Mouse (Mus musculus) kidney, adult 2 months (tissue): ENCODE results near the gene Cdh5. TPM values are rescaled to one million over a fixed set of nuclear protein-coding genes. Genes with fewer than 3 reads are reported as not detected.
A peak's percentile ranks its signal among the peaks of the same experiment; 100 is the strongest.
"Not testable (repeated sequence)": the region's sequence is repeated elsewhere in the genome, so short reads cannot be mapped to it uniquely, and the experiment has no call there.

Experiments
- DNase-seq: peaks from one replicate; pipeline ENCODE4 v3.0.0; 2021
- H3K27ac ChIP-seq: fragments of 200-500 bp; 2 replicates; pipeline ENCODE4 v1.5.1; 2012; ENCODE audit warnings: low read depth, low read length, control low read depth, inconsistent platforms; ENCODE audit not compliant: insufficient read depth
- H3K27me3 ChIP-seq: fragments of 200-500 bp; replicated peaks from 2 replicates; pipeline ENCODE4 v1.6.1; 2012; ENCODE audit warnings: mild to moderate bottlenecking, moderate library complexity, low read length, inconsistent platforms; ENCODE audit not compliant: control insufficient read depth, insufficient read depth
- H3K36me3 ChIP-seq: fragments of 200-500 bp; 2 replicates; pipeline ENCODE4 v1.6.1; 2012; ENCODE audit warnings: mild to moderate bottlenecking, moderate library complexity, low read length, inconsistent platforms; ENCODE audit not compliant: control insufficient read depth, insufficient read depth
- H3K4me1 ChIP-seq: fragments of 200-500 bp; 2 replicates; pipeline ENCODE4 v1.6.1; 2011; ENCODE audit warnings: low read length; ENCODE audit not compliant: control insufficient read depth, insufficient read depth
- H3K4me3 ChIP-seq: fragments of 200-500 bp; 2 replicates; pipeline ENCODE4 v1.5.1; 2011; ENCODE audit warnings: mild to moderate bottlenecking, low read depth, low read length, control low read depth; ENCODE audit not compliant: insufficient read depth
- CTCF ChIP-seq: fragments of 200-500 bp; conservative IDR thresholded peaks from 2 replicates; pipeline ENCODE4 v1.5.1; 2011; ENCODE audit warnings: low read depth, mild to moderate bottlenecking, control low read depth, low read length, moderate library complexity, mixed read lengths; ENCODE audit not compliant: insufficient read depth, insufficient read length
- POLR2A ChIP-seq: fragments of 200-500 bp; IDR thresholded peaks from one replicate; pipeline ENCODE4 v1.6.1; 2011; ENCODE audit warnings: low read depth, low read length, control low read depth
- WGBS: fragments of 180-500 bp; shearing (Covaris S2); methylation state at CpG from one replicate; pipeline ENCODE4 v1.1.7; 2018; 5-methylcytosine and 5-hydroxymethylcytosine counted together
- polyA plus RNA-seq: library from polyadenylated mRNA; depleted of rRNA; stranded (reverse); fragments of >200 nt; gene quantifications from 2 replicates; pipeline ENCODE4 v1.2.3, GENCODE M21; 2012

Cdh5 gene
- polyA plus RNA-seq, 1 experiment, result 48.5 TPM

- no peak for DNase-seq
- Histone ChIP-seq H3K4me3 (no peak overlapping the region), H3K4me1 (no peaks in the 10 kb centered on the region), H3K27me3 (no peaks in the 10 kb centered on the region), H3K36me3 (no peaks in the 10 kb centered on the region), H3K27ac (no peak overlapping the region)
- TF ChIP-seq CTCF (no peak), POLR2A (no peak)
- whole genome bisulfite sequencing, result 85% methylated on average over 12 of the region's 12 CpGs
Measured at GRCm38 (mm10) chr8:104067390-104067925, 34.0 kb upstream of the Cdh5 start.

GRCm38 (mm10) chr8:104068421-104069035 is 32.9 kb upstream of the Cdh5 start:
- TF ChIP-seq POLR2A (no peak), CTCF (no peak)
- no peaks in the 10 kb centered on the region for H3K36me3 ChIP-seq
- H3K4me1 ChIP-seq, result no peaks in the 10 kb centered on the region
- H3K27ac ChIP-seq, result no peak overlapping the region
- no peak for DNase-seq
- H3K27me3 ChIP-seq, result no peaks in the 10 kb centered on the region
- WGBS, result 81% methylated on average over 15 of the region's 15 CpGs
- H3K4me3 ChIP-seq, result no peak overlapping the region

GRCm38 (mm10) chr8:104070201-104070865 is 31.1 kb upstream of the Cdh5 start:
- H3K27ac ChIP-seq, H3K36me3 ChIP-seq, H3K4me1 ChIP-seq, H3K4me3 ChIP-seq, DNase-seq, H3K27me3 ChIP-seq: not testable (repeated sequence)
- 74% methylated on average over 9 of the region's 9 CpGs for WGBS

GRCm38 (mm10) chr8:104070949-104071348 is 30.5 kb upstream of the Cdh5 start:
- WGBS, result 90% methylated on average over 10 of the region's 10 CpGs
- no peak overlapping the region for H3K27ac ChIP-seq
- TF ChIP-seq POLR2A (no peak), CTCF (no peak)
- H3K36me3 ChIP-seq, result no peaks in the 10 kb centered on the region
- no peaks in the 10 kb centered on the region for H3K27me3 ChIP-seq
- H3K4me1 ChIP-seq, result no peaks in the 10 kb centered on the region
- H3K4me3 ChIP-seq, result no peak overlapping the region
- no peak for DNase-seq

- H3K27me3 ChIP-seq, result no peaks in the 10 kb centered on the region
- TF ChIP-seq CTCF (no peak), POLR2A (no peak)
- no peak overlapping the region for H3K4me3 ChIP-seq
- no peak for DNase-seq
- H3K27ac ChIP-seq, result no peak overlapping the region
- no peaks in the 10 kb centered on the region for H3K36me3 ChIP-seq
- no peaks in the 10 kb centered on the region for H3K4me1 ChIP-seq
- WGBS, result 96% methylated on average over 6 of the region's 6 CpGs
Measured at GRCm38 (mm10) chr8:104075079-104075478, 26.3 kb upstream of the Cdh5 start.

GRCm38 (mm10) chr8:104076541-104077412 is 24.6 kb upstream of the Cdh5 start:
- no peak for TF ChIP-seq POLR2A
- TF ChIP-seq CTCF, result 0 out of 2 replicates have a peak, but pooled peaks have one; percentile 19
- H3K4me3 ChIP-seq, result no peak overlapping the region
- no peaks in the 10 kb centered on the region for H3K36me3 ChIP-seq
- peak; percentile 40 for DNase-seq
- 15% methylated on average over 8 of the region's 8 CpGs for WGBS
- no peaks in the 10 kb centered on the region for H3K27me3 ChIP-seq
- H3K27ac ChIP-seq, result no peak overlapping the region
- no peaks in the 10 kb centered on the region for H3K4me1 ChIP-seq

- 48% methylated on average over 7 of the region's 7 CpGs for WGBS
- Histone ChIP-seq H3K4me1 (no peaks in the 10 kb centered on the region), H3K27ac (no peak overlapping the region), H3K36me3 (no peaks in the 10 kb centered on the region), H3K27me3 (no peaks in the 10 kb centered on the region), H3K4me3 (no peak overlapping the region)
- TF ChIP-seq CTCF (no peak), POLR2A (no peak)
- no peak for DNase-seq
Measured at GRCm38 (mm10) chr8:104078091-104078490, 23.3 kb upstream of the Cdh5 start.
